Mouse (Mus musculus) spleen, adult 2 months (tissue): ENCODE results near the gene Dcdc2c. TPM values are rescaled to one million over a fixed set of nuclear protein-coding genes. Genes with fewer than 3 reads are reported as not detected.

Experiments used
- DNase-seq, 2 experiments: peaks; one replicate each; pipeline versions ENCODE4 v3.0.0 to v3.0.0-alpha.2; 2012 to 2021; ENCODE audit warnings: low spot score in 2 of 2, low read depth in 1 of 2
- H3K27ac ChIP-seq: fragments of 200-500 bp; 2 replicates; pipeline ENCODE4 v1.5.1; 2012; ENCODE audit warnings: low read length, inconsistent platforms; ENCODE audit not compliant: insufficient read depth
- H3K27me3 ChIP-seq: fragments of 200-500 bp; 2 replicates; pipeline ENCODE4 v1.6.1; 2012; ENCODE audit warnings: mild to moderate bottlenecking, moderate library complexity, low read length, inconsistent platforms; ENCODE audit not compliant: control insufficient read depth, insufficient read depth
- H3K36me3 ChIP-seq: fragments of 200-500 bp; 2 replicates; pipeline ENCODE4 v1.6.1; 2012; ENCODE audit warnings: mild to moderate bottlenecking, low read length, inconsistent platforms; ENCODE audit not compliant: control insufficient read depth, insufficient read depth
- H3K4me1 ChIP-seq: fragments of 200-500 bp; 2 replicates; pipeline ENCODE4 v1.6.1; 2011; ENCODE audit warnings: inconsistent platforms; ENCODE audit not compliant: control insufficient read depth, insufficient read depth, insufficient read length
- H3K4me3 ChIP-seq: fragments of 200-500 bp; 2 replicates; pipeline ENCODE4 v1.5.1; 2011; ENCODE audit warnings: mild to moderate bottlenecking, inconsistent platforms; ENCODE audit not compliant: insufficient read depth, insufficient read length; ENCODE audit errors: extremely low read depth
- CTCF ChIP-seq: fragments of 200-500 bp; IDR thresholded peaks from 2 replicates; pipeline ENCODE4 v1.5.1; 2011; ENCODE audit warnings: mild to moderate bottlenecking, inconsistent platforms; ENCODE audit not compliant: insufficient read depth, insufficient read length, insufficient replicate concordance; ENCODE audit errors: extremely low read depth
- POLR2A ChIP-seq: fragments of 200-500 bp; IDR thresholded peaks from 2 replicates; pipeline ENCODE4 v1.6.1; 2011; ENCODE audit warnings: low read depth, low read length, inconsistent platforms
- WGBS: fragments of 180-500 bp; shearing (Covaris S2); methylation state at CpG from one replicate; pipeline ENCODE4 v1.1.7; 2018; 5-methylcytosine and 5-hydroxymethylcytosine counted together
- polyA plus RNA-seq: library from polyadenylated mRNA; depleted of rRNA; stranded (reverse); fragments of >200 nt; gene quantifications from 2 replicates; pipeline ENCODE4 v1.2.3, GENCODE M21; 2012; rRNA removed

The Dcdc2c gene
- polyA plus RNA-seq, 1 experiment = not detected

GRCm38 (mm10) chr12:28407656-28408405 is 144.4 kb downstream of the Dcdc2c start:
- no peaks in the 10 kb centered on the region for H3K27me3 ChIP-seq
- H3K4me1 ChIP-seq = no peaks in the 10 kb centered on the region
- DNase-seq = no peak
- WGBS = 93% methylated on average over 10 of the region's 10 CpGs
- H3K27ac ChIP-seq = no peak overlapping the region
- TF ChIP-seq CTCF (no peak), POLR2A (no peak)
- H3K4me3 ChIP-seq = no peak overlapping the region
- H3K36me3 ChIP-seq = no peaks in the 10 kb centered on the region

GRCm38 (mm10) chr12:28402256-28402655 is 149.9 kb downstream of the Dcdc2c start:
- TF ChIP-seq POLR2A = no peak
- 89% methylated on average over 4 of the region's 4 CpGs for WGBS
- Histone ChIP-seq H3K4me3 (no peak overlapping the region), H3K36me3 (no peaks in the 10 kb centered on the region), H3K27me3 (no peaks in the 10 kb centered on the region), H3K27ac (no peak overlapping the region), H3K4me1 (no peaks in the 10 kb centered on the region)
- DNase-seq = no peak

- Histone ChIP-seq H3K27me3 (no peaks in the 10 kb centered on the region), H3K27ac (no peak overlapping the region), H3K4me3 (no peak overlapping the region), H3K4me1 (no peaks in the 10 kb centered on the region), H3K36me3 (no peaks in the 10 kb centered on the region)
- WGBS = 69% methylated on average over 5 of the region's 5 CpGs
- no peak for DNase-seq
- TF ChIP-seq POLR2A (no peak), CTCF (no peak)
Measured at GRCm38 (mm10) chr12:28401372-28401771, 150.8 kb downstream of the Dcdc2c start.

- Histone ChIP-seq H3K4me3 (no peak overlapping the region), H3K36me3 (no peaks in the 10 kb centered on the region), H3K27me3 (no peaks in the 10 kb centered on the region), H3K27ac (no peak overlapping the region), H3K4me1 (no peaks in the 10 kb centered on the region)
- DNase-seq = no peak
- WGBS = 84% methylated on average over 6 of the region's 6 CpGs
- TF ChIP-seq POLR2A = no peak
- no peak for TF ChIP-seq CTCF
Measured at GRCm38 (mm10) chr12:28392129-28392528, 160.1 kb downstream of the Dcdc2c start.

Other genes starting within 250 kb of the Dcdc2c start
- gene Allc, start 30.1 kb upstream of the Dcdc2c start, polyA plus RNA-seq = not detected in 2 replicates
- gene Colec11, start 71.0 kb upstream of the Dcdc2c start, polyA plus RNA-seq = 0.18 and 0.46 TPM in 2 replicates
- 225 and 315 TPM in 2 replicates for gene Rps7, start 83.6 kb upstream of the Dcdc2c start, polyA plus RNA-seq
- 10.2 and 10.3 TPM in 2 replicates for gene Rnaseh1, start 97.2 kb upstream of the Dcdc2c start, polyA plus RNA-seq
- 6.3 and 7.6 TPM in 2 replicates for gene Adi1, start 122.8 kb upstream of the Dcdc2c start, polyA plus RNA-seq
- 18.7 and 22.0 TPM in 2 replicates for gene Trappc12, start 198.1 kb upstream of the Dcdc2c start, polyA plus RNA-seq
- 28.5 and 29.8 TPM in 2 replicates for gene Eipr1, start 199.4 kb upstream of the Dcdc2c start, polyA plus RNA-seq